Mouse (Mus musculus) mature B cell (primary cell): Measurements from ENCODE around the gene Ndufs1.
"Not testable (repeated sequence)": the region's sequence is repeated elsewhere in the genome, so short reads cannot be mapped to it uniquely, and the experiment has no call there.

Experiments
- in situ Hi-C: fragments of 300-500 bp; cut with MboI; formaldehyde crosslinking; loops from 2 replicates; pipeline ENCODE4 v1.14.3; 2019

Ndufs1 gene

GRCm38 (mm10) chr1:63176604-63177421 lies at the start of gene Ndufs1, which contains the start of gene Eef1b2:
Gene Ndufs1 (minus strand): TSS chr1:63176833.
Gene Eef1b2 (plus strand): TSS chr1:63176825.
- in situ Hi-C loops: loop anchor here (10.0 kb wide), 1 partner anchor 1998 kb away; no protein-coding TSS in a partner anchor

- in situ Hi-C loops: no loop called here
Observed at GRCm38 (mm10) chr1:63225890-63226289, 49.3 kb upstream of the Ndufs1 start.

- in situ Hi-C loops: no loop called here
Observed at GRCm38 (mm10) chr1:63225009-63225408, 48.4 kb upstream of the Ndufs1 start.

GRCm38 (mm10) chr1:63219277-63219676 lies 42.6 kb upstream of the Ndufs1 start:
- in situ Hi-C loops: no loop called here

GRCm38 (mm10) chr1:63214631-63215030 lies 38.0 kb upstream of the Ndufs1 start:
- in situ Hi-C loops: no loop called here

- in situ Hi-C loops: no loop called here
Observed at GRCm38 (mm10) chr1:63214271-63214558, 37.6 kb upstream of the Ndufs1 start, which contains the start of gene Gpr1. Gene Gpr1 (minus strand): TSS chr1:63214543.

GRCm38 (mm10) chr1:63213478-63214270 lies 37.0 kb upstream of the Ndufs1 start:
- in situ Hi-C loops: no loop called here

- in situ Hi-C loops: no loop called here
Observed at GRCm38 (mm10) chr1:63209861-63210529, 33.4 kb upstream of the Ndufs1 start.

- in situ Hi-C loops: no loop called here
Observed at GRCm38 (mm10) chr1:63207607-63208006, 31.0 kb upstream of the Ndufs1 start.

- in situ Hi-C loops: no loop called here
Observed at GRCm38 (mm10) chr1:63204660-63205394, 28.2 kb upstream of the Ndufs1 start.

- in situ Hi-C loops: no loop called here
Observed at GRCm38 (mm10) chr1:63203950-63204659, 27.5 kb upstream of the Ndufs1 start.

GRCm38 (mm10) chr1:63203471-63203870 lies 26.8 kb upstream of the Ndufs1 start:
- in situ Hi-C loops: no loop called here

GRCm38 (mm10) chr1:63201672-63202071 lies 25.0 kb upstream of the Ndufs1 start:
- in situ Hi-C loops: no loop called here

GRCm38 (mm10) chr1:63200322-63200721 lies 23.7 kb upstream of the Ndufs1 start:
- in situ Hi-C loops: no loop called here

- in situ Hi-C loops: no loop called here
Observed at GRCm38 (mm10) chr1:63199387-63199786, 22.8 kb upstream of the Ndufs1 start.

- in situ Hi-C loops: no loop called here
Observed at GRCm38 (mm10) chr1:63195848-63196512, 19.3 kb upstream of the Ndufs1 start.

GRCm38 (mm10) chr1:63192306-63193065 lies 15.9 kb upstream of the Ndufs1 start:
- in situ Hi-C loops: no loop called here

- in situ Hi-C loops: no loop called here
Observed at GRCm38 (mm10) chr1:63190851-63191250, 14.2 kb upstream of the Ndufs1 start.

- in situ Hi-C loops: no loop called here
Observed at GRCm38 (mm10) chr1:63188536-63188935, 11.9 kb upstream of the Ndufs1 start.

- in situ Hi-C loops: not testable (repeated sequence)
Observed at GRCm38 (mm10) chr1:63185430-63185829, 8.8 kb upstream of the Ndufs1 start.
